Mouse (Mus musculus) lung, adult 18-20 months (tissue): Measurements from ENCODE around the gene Pex10.
"Not testable (repeated sequence)": the region's sequence is repeated elsewhere in the genome, so short reads cannot be mapped to it uniquely, and the experiment has no call there.

Experiments used
- DNase-seq, 2 experiments: peaks; one replicate each; pipeline ENCODE4 v3.0.0; 2022; ENCODE audit warnings: mixed read lengths in 2 of 2

The Pex10 gene

GRCm38 (mm10) chr4:155065970-155066833, 614 bp upstream of the Pex10 start:
- peak; percentile 86 to 89 for DNase-seq

- no peak for DNase-seq
Observed at GRCm38 (mm10) chr4:155068357-155068972, 1.6 kb downstream of the Pex10 start.

GRCm38 (mm10) chr4:155069191-155069590, 2.4 kb downstream of the Pex10 start:
- no peak for DNase-seq

GRCm38 (mm10) chr4:155070199-155070598, 3.4 kb downstream of the Pex10 start:
- no peak for DNase-seq

GRCm38 (mm10) chr4:155070921-155071320, 4.1 kb downstream of the Pex10 start:
- no peak for DNase-seq

GRCm38 (mm10) chr4:155074418-155074817, 7.6 kb downstream of the Pex10 start:
- no peak for DNase-seq

- no peak for DNase-seq
Observed at GRCm38 (mm10) chr4:155075137-155075536, 8.3 kb downstream of the Pex10 start.

- DNase-seq, result no peak
Observed at GRCm38 (mm10) chr4:155075813-155076212, 9.0 kb downstream of the Pex10 start.

- DNase-seq, result no peak
Observed at GRCm38 (mm10) chr4:155076677-155077076, 9.9 kb downstream of the Pex10 start.

GRCm38 (mm10) chr4:155078808-155079207, 12.0 kb downstream of the Pex10 start:
- DNase-seq, result not testable (repeated sequence)

- DNase-seq, result peak; percentile 52 to 66
Observed at GRCm38 (mm10) chr4:155079666-155080065, 12.8 kb downstream of the Pex10 start.

- DNase-seq, result no peak
Observed at GRCm38 (mm10) chr4:155083553-155083952, 16.7 kb downstream of the Pex10 start.

- no peak for DNase-seq
Observed at GRCm38 (mm10) chr4:155084351-155084750, 17.5 kb downstream of the Pex10 start.

GRCm38 (mm10) chr4:155085206-155086107, 18.6 kb downstream of the Pex10 start:
- DNase-seq, result no peak

GRCm38 (mm10) chr4:155086108-155087024, 19.6 kb downstream of the Pex10 start, which contains the start of the genes Rer1 and Morn1:
Gene Rer1, minus strand, starts transcription at chr4:155086382.
Gene Morn1, plus strand, starts transcription at chr4:155086577.
- peak; percentile 100 for DNase-seq

GRCm38 (mm10) chr4:155089241-155089640, 22.4 kb downstream of the Pex10 start:
- no peak for DNase-seq

- DNase-seq, result no peak
Observed at GRCm38 (mm10) chr4:155090147-155090546, 23.3 kb downstream of the Pex10 start.

- no peak for DNase-seq
Observed at GRCm38 (mm10) chr4:155090688-155091449, 24.1 kb downstream of the Pex10 start.

GRCm38 (mm10) chr4:155092718-155093430, 26.1 kb downstream of the Pex10 start:
- no peak for DNase-seq

- DNase-seq, result no peak
Observed at GRCm38 (mm10) chr4:155093431-155094149, 26.8 kb downstream of the Pex10 start.
